Mouse (Mus musculus) thymus, adult 2 months (tissue): ENCODE measurements around the gene Lrsam1.

ENCODE experiments used
- CTCF ChIP-seq: fragments of 200-500 bp; IDR thresholded peaks from 2 replicates; pipeline ENCODE4 v1.5.1; 2012; ENCODE audit warnings: mild to moderate bottlenecking, control low read depth, low read length, moderate library complexity, borderline replicate concordance; ENCODE audit not compliant: control insufficient read depth, poor library complexity, insufficient read depth; ENCODE audit errors: extremely low read depth
- POLR2A ChIP-seq: fragments of 200-500 bp; IDR thresholded peaks from 2 replicates; pipeline ENCODE4 v1.6.1; 2012; ENCODE audit warnings: mild to moderate bottlenecking, low read length, control low read depth, moderate library complexity; ENCODE audit not compliant: control insufficient read depth, poor library complexity, insufficient read depth; ENCODE audit errors: extremely low read depth

GRCm38 (mm10) chr2:32918391-32918790 is 43.0 kb downstream of the Lrsam1 start:
- TF ChIP-seq CTCF (no peak), POLR2A (no peak)
